Mouse (Mus musculus) olfactory bulb, adult 2 months (tissue): Measurements from ENCODE around the gene Nkrf. TPM values are rescaled to one million over a fixed set of nuclear protein-coding genes. Genes with fewer than 3 reads are reported as not detected.
A peak's percentile ranks its signal among the peaks of the same experiment; 100 is the strongest.

Source experiments
- H3K27ac ChIP-seq: fragments of 200-500 bp; 2 replicates; pipeline ENCODE4 v1.5.1; 2012; ENCODE audit warnings: low read depth, low read length; ENCODE audit not compliant: insufficient read depth
- H3K4me1 ChIP-seq: fragments of 200-500 bp; 2 replicates; pipeline ENCODE4 v1.6.1; 2012; ENCODE audit warnings: low read length; ENCODE audit not compliant: control insufficient read depth, insufficient read depth
- H3K4me3 ChIP-seq: fragments of 200-500 bp; 2 replicates; pipeline ENCODE4 v1.5.1; 2012; ENCODE audit warnings: mild to moderate bottlenecking, low read depth, low read length, moderate library complexity; ENCODE audit not compliant: insufficient read depth
- CTCF ChIP-seq: fragments of 200-500 bp; IDR thresholded peaks from 2 replicates; pipeline ENCODE4 v1.5.1; 2012; ENCODE audit warnings: low read depth, mild to moderate bottlenecking, low read length, moderate library complexity; ENCODE audit not compliant: insufficient read depth
- POLR2A ChIP-seq: fragments of 200-500 bp; IDR thresholded peaks from 2 replicates; pipeline ENCODE4 v1.6.1; 2012; ENCODE audit warnings: mild to moderate bottlenecking, low read depth, low read length, moderate library complexity; ENCODE audit not compliant: insufficient read depth
- WGBS: fragments of 180-500 bp; shearing (Covaris S2); methylation state at CpG from one replicate; pipeline ENCODE4 v1.1.7; 2018; 5-methylcytosine and 5-hydroxymethylcytosine counted together
- polyA plus RNA-seq: library from polyadenylated mRNA; stranded (reverse); fragments of >200 nt; gene quantifications from 2 replicates; pipeline ENCODE4 v1.2.4, GENCODE M21; 2012; ENCODE audit warnings: low replicate concordance; ENCODE audit not compliant: missing spikeins, insufficient read depth, insufficient read length

Nkrf gene
- polyA plus RNA-seq, 1 experiment: not detected

DNA sequence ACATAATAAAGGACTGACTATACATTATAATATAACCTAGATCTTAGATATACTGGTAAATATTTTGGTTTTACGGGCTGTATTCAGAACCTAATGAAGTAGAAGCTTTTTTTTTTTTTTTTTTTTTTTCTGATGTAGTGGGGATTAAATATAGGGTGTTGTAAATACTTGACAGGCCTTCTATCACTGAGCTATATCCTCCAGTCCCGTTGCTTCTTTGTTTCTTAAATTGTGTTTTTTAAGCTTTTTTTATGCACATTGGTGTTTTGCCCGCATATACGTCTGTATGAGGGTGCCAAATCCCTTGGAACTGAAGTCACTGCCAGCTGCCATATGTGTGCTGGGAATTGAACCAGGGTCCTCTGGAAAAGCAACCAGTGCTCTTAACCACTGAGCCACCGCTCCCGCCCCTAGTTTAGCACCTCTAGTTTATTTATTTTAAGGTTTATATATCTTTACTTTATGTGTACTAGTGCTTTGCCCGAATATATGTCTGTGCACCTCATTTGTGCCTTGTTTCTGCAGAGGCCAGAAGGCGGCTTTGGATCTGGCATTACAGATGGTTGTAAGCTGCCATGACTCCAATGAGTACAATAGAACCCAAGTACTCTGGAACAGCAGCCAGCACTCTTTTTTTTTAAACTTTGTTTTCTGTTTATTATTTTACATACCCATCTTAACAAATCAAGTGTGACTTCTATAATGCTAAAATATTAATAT lies 37.9 kb downstream of the Nkrf start:
- H3K4me3 ChIP-seq: no peak overlapping the region
- H3K4me1 ChIP-seq: no peaks in the 10 kb centered on the region
- TF ChIP-seq POLR2A: no peak
- TF ChIP-seq CTCF: no peak
- no peak overlapping the region for H3K27ac ChIP-seq
- WGBS: 49% methylated on average over 8 of the region's 8 CpGs

DNA sequence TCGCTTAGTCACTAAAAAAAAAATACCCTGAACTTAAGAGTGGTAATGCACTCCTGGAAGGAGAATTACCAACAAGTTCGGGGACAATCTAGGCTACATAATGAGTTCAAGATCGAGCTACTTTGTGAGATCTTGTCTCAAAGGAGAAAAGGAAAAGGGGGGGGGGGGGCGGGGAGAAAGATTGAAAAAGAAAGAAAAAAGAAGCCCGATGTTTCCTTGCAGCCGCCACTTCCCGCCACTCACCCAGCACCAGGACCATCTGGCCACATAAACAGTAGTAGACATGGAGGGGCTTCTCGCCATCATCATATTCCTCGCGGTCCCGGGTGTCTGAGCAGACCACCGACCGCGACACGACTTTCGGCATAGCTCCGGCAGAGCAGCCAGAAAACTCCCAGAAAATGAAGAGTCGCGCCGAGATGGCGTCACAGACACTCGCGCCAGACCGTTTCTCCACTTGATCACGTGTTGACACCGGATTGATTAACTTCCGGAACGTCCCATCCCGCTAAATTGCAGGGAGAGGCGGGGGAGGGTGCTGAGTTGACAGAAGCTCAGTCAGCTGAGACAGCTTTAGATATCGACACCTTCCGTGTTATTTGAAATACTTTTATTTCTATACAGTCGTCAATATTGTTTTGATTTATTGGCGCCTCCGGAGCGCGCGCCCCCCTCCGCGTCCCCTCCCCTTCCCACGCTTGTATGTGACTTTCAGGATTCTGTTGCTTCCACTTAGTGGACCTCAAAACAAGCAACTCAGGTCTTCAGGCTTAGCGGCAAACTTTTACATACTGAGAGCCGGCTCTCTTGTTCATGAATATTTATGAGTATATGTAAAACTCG lies 38.7 kb downstream of the Nkrf start:
- no peak for TF ChIP-seq POLR2A
- no peak for TF ChIP-seq CTCF
- Histone ChIP-seq H3K4me1 (no peaks in the 10 kb centered on the region), H3K27ac (0 out of 2 replicates have a peak overlapping the region, but pooled peaks have one; percentile 26), H3K4me3 (peak overlapping the region; percentile 64)
- 18% methylated on average over 42 of the region's 44 CpGs for WGBS

DNA sequence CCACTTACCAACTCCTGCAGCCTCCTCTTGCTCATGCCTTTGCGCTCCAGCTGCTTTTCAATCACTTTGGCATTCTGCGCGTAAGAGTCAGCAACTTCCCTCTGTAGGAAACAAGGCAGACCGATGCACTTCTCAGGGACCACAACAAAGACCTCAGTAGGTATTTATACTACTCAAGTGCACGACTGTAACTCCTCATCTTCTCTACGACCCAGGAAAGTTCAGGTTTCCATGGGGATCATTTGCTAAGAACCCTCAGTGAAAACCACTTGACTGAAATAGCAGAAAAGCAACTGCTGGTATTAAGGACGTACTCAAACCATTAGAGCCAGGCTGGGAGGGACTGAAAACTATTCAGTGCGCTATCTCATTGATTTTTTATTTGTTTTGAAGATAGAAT lies 50.1 kb downstream of the Nkrf start:
- Histone ChIP-seq H3K4me1 (no peaks in the 10 kb centered on the region), H3K4me3 (no peak overlapping the region), H3K27ac (no peak overlapping the region)
- 80% methylated on average over 8 of the region's 8 CpGs for WGBS
- TF ChIP-seq POLR2A (no peak), CTCF (no peak)

DNA sequence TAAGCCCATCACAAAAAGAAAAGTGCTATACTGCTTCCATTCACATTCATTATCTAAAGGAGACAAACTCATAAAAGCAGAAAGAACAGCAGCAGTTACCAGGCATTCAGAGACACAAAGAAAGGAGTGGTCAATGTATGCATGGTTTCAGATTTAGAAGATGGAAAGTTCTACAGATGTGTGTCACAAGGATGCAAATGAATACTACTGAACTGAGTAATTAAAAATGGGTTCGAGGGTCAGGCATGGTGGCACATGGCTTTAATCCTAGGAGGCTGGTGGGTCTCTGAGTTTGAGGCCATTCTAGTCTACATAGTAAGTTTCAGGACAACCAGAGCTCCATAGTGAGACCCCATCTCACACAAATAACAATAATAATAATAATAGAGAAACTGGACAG lies 55.5 kb downstream of the Nkrf start:
- H3K4me1 ChIP-seq: no peaks in the 10 kb centered on the region
- TF ChIP-seq POLR2A (no peak), CTCF (no peak)
- no peak overlapping the region for H3K4me3 ChIP-seq
- 79% methylated on average over 1 of the region's 1 CpGs for WGBS
- no peak overlapping the region for H3K27ac ChIP-seq

DNA sequence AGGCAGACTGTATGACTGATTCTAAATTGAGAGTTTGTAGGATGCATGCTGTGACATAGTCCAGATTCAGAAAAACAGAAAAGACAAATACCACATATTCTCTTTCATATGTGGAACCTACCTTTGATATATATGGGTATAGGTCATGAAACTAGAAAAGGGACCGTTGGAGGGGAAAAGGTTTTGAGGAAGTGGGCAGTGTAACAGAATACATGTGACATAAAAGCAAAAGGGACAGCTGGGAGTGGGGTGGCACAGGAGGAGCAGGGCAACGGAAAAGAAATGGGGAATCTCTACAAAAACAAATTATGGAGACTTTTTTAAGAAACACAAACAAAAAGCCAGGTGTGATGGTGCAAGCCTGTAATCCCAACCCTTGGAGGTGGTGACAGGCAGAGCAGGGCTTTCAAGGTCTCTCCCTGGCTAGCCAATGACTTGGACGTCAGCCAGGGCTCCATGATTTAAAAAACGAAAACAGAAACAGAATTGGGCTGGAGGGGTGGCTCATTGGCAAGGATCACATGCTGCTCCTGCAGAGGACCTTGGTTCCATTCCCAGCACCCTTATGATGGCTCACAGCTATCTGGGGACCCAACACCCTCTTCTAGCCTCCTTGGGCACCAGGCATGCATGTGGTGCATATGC lies 59.2 kb downstream of the Nkrf start:
- Histone ChIP-seq H3K4me1 (no peaks in the 10 kb centered on the region), H3K4me3 (no peak overlapping the region), H3K27ac (no peak overlapping the region)
- 57% methylated on average over 4 of the region's 4 CpGs for WGBS
- TF ChIP-seq CTCF: no peak
- TF ChIP-seq POLR2A: no peak

DNA sequence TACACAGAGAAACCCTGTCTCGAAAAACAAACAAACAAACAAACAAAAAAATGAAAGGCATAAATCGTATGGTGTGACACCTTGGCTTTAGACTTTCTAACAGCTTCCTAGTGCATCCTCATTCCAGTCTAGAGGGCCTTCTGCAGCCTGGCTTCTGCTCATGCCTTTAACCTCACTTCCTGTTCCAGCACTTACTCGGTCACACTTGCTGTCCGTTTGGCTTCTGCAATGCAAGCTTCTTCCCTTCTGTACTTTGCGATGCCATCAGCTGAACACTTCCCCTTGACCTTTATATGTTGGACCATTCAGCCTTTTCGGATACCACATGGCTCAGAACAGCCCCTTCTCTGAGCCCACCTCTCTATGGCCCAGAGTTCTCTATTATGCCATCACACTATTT lies 61.0 kb downstream of the Nkrf start:
- WGBS: 90% methylated on average over 6 of the region's 6 CpGs

DNA sequence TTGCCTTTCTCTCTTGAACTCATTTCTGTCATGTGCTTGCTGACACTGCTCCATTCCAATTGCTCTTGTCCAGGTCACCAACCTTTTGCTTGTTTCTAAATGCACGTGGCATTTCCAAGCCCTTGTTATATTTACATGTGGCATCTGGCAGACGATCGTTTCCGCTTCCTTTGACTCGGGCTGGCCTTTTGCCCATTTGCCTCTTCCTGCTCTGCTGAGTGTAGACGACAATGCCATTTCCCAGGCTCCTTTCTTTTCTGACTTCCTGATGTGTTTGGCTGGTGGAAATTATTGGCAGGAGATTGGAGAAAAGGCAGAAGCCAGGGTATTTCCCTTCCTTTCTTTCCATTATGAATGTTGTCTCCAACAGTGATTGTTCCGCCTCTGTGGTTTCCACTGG lies 63.3 kb downstream of the Nkrf start:
- H3K4me1 ChIP-seq: no peaks in the 10 kb centered on the region
- H3K4me3 ChIP-seq: no peak overlapping the region
- TF ChIP-seq POLR2A (no peak), CTCF (no peak)
- WGBS: 46% methylated on average over 7 of the region's 7 CpGs
- H3K27ac ChIP-seq: no peak overlapping the region

More for the DNA sequence above, 61.0 kb downstream of the Nkrf start:
- no peak for TF ChIP-seq CTCF
- Histone ChIP-seq H3K27ac (no peak overlapping the region), H3K4me3 (no peak overlapping the region), H3K4me1 (no peaks in the 10 kb centered on the region)

Other genes with a start within 250 kb of the Nkrf start
- not detected in 2 replicates for gene Slc25a43, start 159.2 kb downstream of the Nkrf start, polyA plus RNA-seq
- gene Slc25a5, start 107.2 kb downstream of the Nkrf start, polyA plus RNA-seq: 502 TPM in 1 of 2 replicates, not detected in the other
- not detected in 2 replicates for gene Ube2a, start 29.0 kb downstream of the Nkrf start, polyA plus RNA-seq
- not detected in 2 replicates for gene C330007P06Rik, start 28.8 kb downstream of the Nkrf start, polyA plus RNA-seq
- gene Sept6, start 88.9 kb upstream of the Nkrf start, polyA plus RNA-seq: not detected in 2 replicates
- not detected in 2 replicates for gene Sowahd, start 145.9 kb upstream of the Nkrf start, polyA plus RNA-seq
- not detected in 2 replicates for gene Rpl39, start 182.5 kb upstream of the Nkrf start, polyA plus RNA-seq
- not detected in 2 replicates for gene Upf3b, start 207.4 kb upstream of the Nkrf start, polyA plus RNA-seq
- not detected in 2 replicates for gene Nkap, start 223.9 kb upstream of the Nkrf start, polyA plus RNA-seq